Mouse (Mus musculus): Measurements from ENCODE around the gene Dcaf11. TPM values are rescaled to one million over a fixed set of nuclear protein-coding genes. Genes with fewer than 3 reads are reported as not detected.
A peak's percentile ranks its signal among the peaks of the same experiment; 100 is the strongest.

The Dcaf11 gene
- polyA plus RNA-seq, 1 experiment from 2014 or later: 65.9 TPM

DNA sequence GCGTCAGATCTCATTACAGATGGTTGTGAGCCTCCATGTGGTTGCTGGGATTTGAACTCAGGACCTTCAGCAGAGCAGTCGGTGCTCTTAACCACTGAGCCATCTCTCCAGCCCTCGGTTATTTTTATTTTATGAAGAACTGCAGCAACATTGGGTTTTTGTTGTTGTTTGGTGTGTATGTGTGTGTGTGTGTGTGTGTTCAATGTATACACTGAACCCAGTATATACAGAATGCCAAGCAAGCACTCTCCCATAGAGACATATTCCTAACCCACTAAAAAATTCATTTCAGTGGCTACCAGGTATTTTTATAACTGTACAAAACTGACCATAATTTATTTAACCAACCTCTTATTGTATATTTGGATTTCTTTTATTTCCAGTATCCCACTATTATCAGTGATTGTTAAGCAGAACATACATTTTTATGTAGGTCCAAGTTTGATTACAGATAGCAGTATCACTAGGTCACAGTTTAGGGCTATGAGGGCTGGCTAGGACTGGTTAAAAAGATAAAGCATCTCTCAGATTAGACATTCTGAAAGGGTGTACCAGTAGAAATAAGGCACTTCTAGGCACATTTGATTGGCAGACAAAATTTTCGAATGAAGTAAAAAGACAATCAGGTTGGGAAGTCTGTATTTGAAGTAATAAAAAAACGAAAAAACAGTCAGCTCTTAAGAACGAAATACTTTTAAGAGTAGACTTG lies 912 bp upstream of the Dcaf11 start:
- no peak for DNase-seq (ENCODE audit: low spot score)
- 57% methylated on average over 6 of the region's 6 CpGs for whole genome bisulfite sequencing
- H3K9me3 ChIP-seq: no peaks in the 10 kb centered on the region
- peaks cover 9% of the 10 kb centered on the region for H3K36me3 ChIP-seq (replicated peaks)
- H3K27ac ChIP-seq (replicated peaks): peak overlapping the region; percentile 95; the same call in 1 of the 2 replicates
- peak overlapping the region; percentile 79 for H3K4me3 ChIP-seq
- H3K27me3 ChIP-seq (replicated peaks; ENCODE audit: low read depth, poor library complexity, severe bottlenecking): no peaks in the 10 kb centered on the region
- peaks cover 26% of the 10 kb centered on the region for H3K4me1 ChIP-seq

DNA sequence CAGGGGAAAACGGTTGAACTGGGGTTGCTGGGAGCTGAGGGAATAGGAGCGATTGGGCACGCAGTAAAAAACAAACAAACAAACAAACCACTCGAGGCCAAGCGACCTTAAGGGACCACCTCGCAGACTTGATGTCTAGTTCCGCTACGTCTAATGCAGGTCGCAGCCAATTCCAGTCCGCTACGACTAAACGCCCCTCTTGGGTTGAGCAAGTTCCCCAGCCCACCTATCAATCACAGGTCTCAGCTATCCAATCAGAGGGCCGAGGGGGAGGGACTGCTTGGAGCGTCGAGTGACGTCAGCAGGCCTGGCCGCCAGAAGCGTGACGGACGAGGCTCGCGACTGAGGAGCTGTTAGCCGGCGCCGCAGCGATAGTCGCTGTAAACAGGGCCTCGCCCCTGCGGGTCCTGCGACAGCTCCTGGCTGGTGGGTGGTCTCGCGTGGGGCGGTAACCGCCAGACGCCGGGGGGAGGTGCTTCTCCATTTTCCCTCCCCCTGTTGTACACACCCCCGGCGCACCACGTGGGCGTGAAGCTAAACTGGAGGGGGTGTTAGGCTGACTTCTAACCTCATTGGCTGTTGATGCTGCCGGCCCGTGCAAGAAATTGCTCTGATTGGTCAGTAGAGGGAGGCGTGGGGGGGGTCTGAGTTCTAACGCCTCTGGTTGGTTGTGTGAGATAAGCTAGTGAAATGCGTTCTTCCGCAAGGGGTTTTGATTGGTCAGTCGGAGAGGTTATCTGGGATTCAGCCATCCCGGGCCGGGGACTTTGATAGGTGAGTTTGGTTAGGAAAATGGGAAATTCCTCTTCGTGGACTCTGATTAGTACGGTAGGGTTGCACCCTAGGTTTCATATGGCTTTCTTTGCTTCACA lies 632 bp downstream of the Dcaf11 start, which contains the start of gene A730061H03Rik:
TSS of gene A730061H03Rik (minus strand) at position 205 of the 872 bp plus-strand sequence.
- Histone ChIP-seq H3K27ac (replicated peaks) (peak within 1 kb of the TSS; percentile 95), H3K4me3 (peak within 1 kb of the TSS; percentile 79), H3K9me3 (no peaks in the 10 kb centered on the region), H3K4me1 (peaks cover 26% of the 10 kb centered on the region), H3K36me3 (replicated peaks) (peaks cover 25% of the 10 kb centered on the region), H3K27me3 (replicated peaks; ENCODE audit: low read depth, poor library complexity, severe bottlenecking) (no peaks in the 10 kb centered on the region)
- under 1% methylated on average over 51 of the region's 51 CpGs for WGBS
- peak; percentile 98 for DNase-seq (ENCODE audit: low spot score)

GRCm38 (mm10) chr14:55561860-55562259 lies 2.1 kb downstream of the Dcaf11 start:
- Histone ChIP-seq H3K36me3 (replicated peaks) (peaks cover 39% of the 10 kb centered on the region), H3K4me3 (peak overlapping the region; percentile 79), H3K27ac (replicated peaks) (no peak overlapping the region), H3K9me3 (no peaks in the 10 kb centered on the region), H3K4me1 (peaks cover 25% of the 10 kb centered on the region), H3K27me3 (replicated peaks; ENCODE audit: low read depth, poor library complexity, severe bottlenecking) (no peaks in the 10 kb centered on the region)
- DNase-seq (ENCODE audit: low spot score): no peak
- WGBS: 81% methylated on average over 10 of the region's 10 CpGs

DNA sequence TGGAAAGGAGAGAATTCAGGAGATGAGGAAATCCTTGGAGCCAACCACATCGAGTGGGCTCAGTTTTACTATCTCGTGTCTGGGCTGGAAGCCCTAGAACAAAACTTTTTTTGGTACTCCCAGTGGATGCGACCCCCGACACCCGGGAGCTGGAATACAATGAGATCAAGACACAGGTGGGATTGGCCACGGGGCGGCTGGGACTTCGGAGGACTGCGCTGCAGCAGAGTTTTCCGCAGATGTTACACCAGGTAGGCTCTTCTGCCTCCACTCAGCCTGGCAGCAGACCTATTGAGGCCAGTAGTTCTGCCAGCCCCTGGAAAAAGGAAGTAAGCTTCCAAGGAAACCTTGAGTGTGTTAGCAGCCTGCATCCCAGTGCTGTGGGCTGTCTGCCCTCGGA lies 3.4 kb downstream of the Dcaf11 start:
- no peaks in the 10 kb centered on the region for H3K9me3 ChIP-seq
- H3K4me3 ChIP-seq: no peak overlapping the region
- H3K27ac ChIP-seq (replicated peaks): no peak overlapping the region
- peaks cover 22% of the 10 kb centered on the region for H3K4me1 ChIP-seq
- DNase-seq (ENCODE audit: low spot score): no peak
- 89% methylated on average over 11 of the region's 11 CpGs for WGBS
- no peaks in the 10 kb centered on the region for H3K27me3 ChIP-seq (replicated peaks; ENCODE audit: low read depth, poor library complexity, severe bottlenecking)
- H3K36me3 ChIP-seq (replicated peaks): peaks cover 53% of the 10 kb centered on the region

- H3K36me3 ChIP-seq (replicated peaks): peaks cover 75% of the 10 kb centered on the region
- H3K4me1 ChIP-seq: peaks cover 16% of the 10 kb centered on the region
- WGBS: 79% methylated on average over 3 of the region's 3 CpGs
- no peaks in the 10 kb centered on the region for H3K27me3 ChIP-seq (replicated peaks; ENCODE audit: low read depth, poor library complexity, severe bottlenecking)
- no peak for DNase-seq (ENCODE audit: low spot score)
- no peak overlapping the region for H3K27ac ChIP-seq (replicated peaks)
- no peaks in the 10 kb centered on the region for H3K9me3 ChIP-seq
- H3K4me3 ChIP-seq: no peak overlapping the region
Measured at GRCm38 (mm10) chr14:55565748-55566147, 5.9 kb downstream of the Dcaf11 start.

- peaks cover 77% of the 10 kb centered on the region for H3K36me3 ChIP-seq (replicated peaks)
- H3K4me3 ChIP-seq: no peak overlapping the region
- no peak for DNase-seq (ENCODE audit: low spot score)
- H3K9me3 ChIP-seq: no peaks in the 10 kb centered on the region
- 87% methylated on average over 3 of the region's 3 CpGs for WGBS
- H3K27ac ChIP-seq (replicated peaks): no peak overlapping the region
- no peaks in the 10 kb centered on the region for H3K4me1 ChIP-seq
- no peaks in the 10 kb centered on the region for H3K27me3 ChIP-seq (replicated peaks; ENCODE audit: low read depth, poor library complexity, severe bottlenecking)
Measured at GRCm38 (mm10) chr14:55567496-55567895, 7.7 kb downstream of the Dcaf11 start.

- H3K9me3 ChIP-seq: no peaks in the 10 kb centered on the region
- H3K4me1 ChIP-seq: peaks cover 4% of the 10 kb centered on the region
- no peak for DNase-seq (ENCODE audit: low spot score)
- peaks cover 51% of the 10 kb centered on the region for H3K36me3 ChIP-seq (replicated peaks)
- no peaks in the 10 kb centered on the region for H3K27me3 ChIP-seq (replicated peaks; ENCODE audit: low read depth, poor library complexity, severe bottlenecking)
- H3K27ac ChIP-seq (replicated peaks): no peak overlapping the region
- WGBS: 89% methylated on average over 2 of the region's 2 CpGs
- no peak overlapping the region for H3K4me3 ChIP-seq
Measured at GRCm38 (mm10) chr14:55570588-55570987, 10.8 kb downstream of the Dcaf11 start.

GRCm38 (mm10) chr14:55571760-55572159 lies 12.0 kb downstream of the Dcaf11 start:
- no peaks in the 10 kb centered on the region for H3K9me3 ChIP-seq
- no peaks in the 10 kb centered on the region for H3K27me3 ChIP-seq (replicated peaks; ENCODE audit: low read depth, poor library complexity, severe bottlenecking)
- no peak for DNase-seq (ENCODE audit: low spot score)
- peaks cover 39% of the 10 kb centered on the region for H3K36me3 ChIP-seq (replicated peaks)
- H3K4me3 ChIP-seq: no peak overlapping the region
- peaks cover 12% of the 10 kb centered on the region for H3K4me1 ChIP-seq
- no peak overlapping the region for H3K27ac ChIP-seq (replicated peaks)

DNA sequence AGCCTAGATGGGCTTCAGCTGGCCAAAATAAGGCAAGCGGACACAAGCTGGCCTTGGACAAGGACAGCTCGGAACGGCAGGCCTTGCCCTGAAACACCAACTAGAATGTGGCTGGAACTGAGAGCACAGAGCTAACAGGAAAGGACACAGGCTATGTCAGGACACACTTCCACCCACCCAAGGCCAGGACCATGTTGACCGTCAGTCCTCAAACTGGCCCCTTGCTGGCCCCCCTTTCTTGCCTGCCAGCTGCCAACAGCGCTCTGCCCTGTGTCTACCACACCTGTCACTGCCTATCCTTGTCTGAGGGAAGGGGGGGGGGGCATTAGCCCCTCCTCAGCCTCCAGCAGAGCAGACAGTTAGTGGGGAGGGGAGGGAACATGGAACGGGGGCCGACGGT lies 15.5 kb downstream of the Dcaf11 start, which contains the start of gene Fitm1:
TSS of gene Fitm1 (plus strand) at position 316 of the 400 bp plus-strand sequence.
- Histone ChIP-seq H3K36me3 (replicated peaks) (peaks cover 10% of the 10 kb centered on the region), H3K27ac (replicated peaks) (peak within 1 kb of the TSS; percentile 54; the same call in 1 of the 2 replicates), H3K4me1 (peaks cover 29% of the 10 kb centered on the region), H3K9me3 (no peaks in the 10 kb centered on the region), H3K4me3 (0 out of 2 replicates have a peak within 1 kb of the TSS, but pooled peaks have one; percentile 5), H3K27me3 (replicated peaks; ENCODE audit: low read depth, poor library complexity, severe bottlenecking) (no peaks in the 10 kb centered on the region)
- WGBS: 77% methylated on average over 8 of the region's 8 CpGs
- DNase-seq (ENCODE audit: low spot score): no peak

GRCm38 (mm10) chr14:55575711-55576110 lies 15.9 kb downstream of the Dcaf11 start:
- Histone ChIP-seq H3K27ac (replicated peaks) (peak overlapping the region; percentile 54; the same call in 1 of the 2 replicates), H3K4me1 (peaks cover 29% of the 10 kb centered on the region), H3K9me3 (no peaks in the 10 kb centered on the region), H3K27me3 (replicated peaks; ENCODE audit: low read depth, poor library complexity, severe bottlenecking) (no peaks in the 10 kb centered on the region), H3K4me3 (0 out of 2 replicates have a peak overlapping the region, but pooled peaks have one; percentile 5), H3K36me3 (replicated peaks) (peaks cover 12% of the 10 kb centered on the region)
- 68% methylated on average over 13 of the region's 13 CpGs for WGBS
- no peak for DNase-seq (ENCODE audit: low spot score)

GRCm38 (mm10) chr14:55576376-55576775 lies 16.6 kb downstream of the Dcaf11 start:
- H3K27ac ChIP-seq (replicated peaks): no peak overlapping the region
- no peak overlapping the region for H3K4me3 ChIP-seq
- H3K4me1 ChIP-seq: peaks cover 29% of the 10 kb centered on the region
- DNase-seq (ENCODE audit: low spot score): no peak
- H3K36me3 ChIP-seq (replicated peaks): peaks cover 16% of the 10 kb centered on the region
- WGBS: 82% methylated on average over 16 of the region's 16 CpGs
- H3K27me3 ChIP-seq (replicated peaks; ENCODE audit: low read depth, poor library complexity, severe bottlenecking): no peaks in the 10 kb centered on the region
- H3K9me3 ChIP-seq: no peaks in the 10 kb centered on the region

GRCm38 (mm10) chr14:55577871-55578667 lies 18.3 kb downstream of the Dcaf11 start, which contains the start of gene Psme1:
TSS of gene Psme1 (plus strand) at chr14:55578123.
- Histone ChIP-seq H3K4me1 (peaks cover 29% of the 10 kb centered on the region), H3K27me3 (replicated peaks; ENCODE audit: low read depth, poor library complexity, severe bottlenecking) (no peaks in the 10 kb centered on the region), H3K27ac (replicated peaks) (peak within 1 kb of the TSS; percentile 90), H3K36me3 (replicated peaks) (peaks cover 24% of the 10 kb centered on the region), H3K4me3 (peak within 1 kb of the TSS; percentile 70), H3K9me3 (no peaks in the 10 kb centered on the region)
- WGBS: 1% methylated on average over 32 of the region's 32 CpGs
- peak; percentile 89 for DNase-seq (ENCODE audit: low spot score)

Measured in embryonic facial prominence, embryonic 10.5 days (tissue).